Mouse (Mus musculus) forebrain, embryonic 14.5 days (tissue): ENCODE results near the gene Ccdc33. TPM values are rescaled to one million over a fixed set of nuclear protein-coding genes. Genes with fewer than 3 reads are reported as not detected.

Experiments
- ATAC-seq: fragments of 200-750 bp; cut with Nextera tagmentation; 2 replicates; pipeline ENCODE4 v1.8.0; 2017; ENCODE audit warnings: mild to moderate bottlenecking, moderate library complexity
- DNase-seq: peaks from one replicate; pipeline ENCODE4 v3.0.0-alpha.2; 2015; ENCODE audit warnings: low spot score
- H3K27ac ChIP-seq: fragments of 300-500 bp; sonication (generic); 2 replicates; pipeline ENCODE4 v1.5.1; 2014; ENCODE audit warnings: low read depth, mild to moderate bottlenecking, control low read depth, low read length, moderate library complexity
- H3K27me3 ChIP-seq: fragments of 300-500 bp; sonication (generic); replicated peaks from 2 replicates; pipeline ENCODE4 v1.6.1; 2014; ENCODE audit warnings: low read length, control low read depth, mixed read lengths; ENCODE audit not compliant: control insufficient read depth, insufficient read depth
- H3K36me3 ChIP-seq: fragments of 300-500 bp; sonication (generic); 2 replicates; pipeline ENCODE4 v1.6.1; 2014; ENCODE audit warnings: low read length, control low read depth; ENCODE audit not compliant: control insufficient read depth, insufficient read depth
- H3K4me1 ChIP-seq: fragments of 300-500 bp; sonication (generic); 2 replicates; pipeline ENCODE4 v1.6.1; 2014; ENCODE audit warnings: antibody characterized with exemption, low read length, control low read depth; ENCODE audit not compliant: control insufficient read depth, insufficient read depth
- H3K4me2 ChIP-seq: fragments of 300-500 bp; sonication (generic); 2 replicates; pipeline ENCODE4 v1.6.1; 2014; ENCODE audit warnings: mild to moderate bottlenecking, control low read depth, low read length
- H3K4me3 ChIP-seq: fragments of 300-500 bp; sonication (generic); 2 replicates; pipeline ENCODE4 v1.5.1; 2014; ENCODE audit warnings: low read depth, low read length, control low read depth
- H3K9ac ChIP-seq: fragments of 300-500 bp; sonication (generic); 2 replicates; pipeline ENCODE4 v1.6.1; 2014; ENCODE audit warnings: mild to moderate bottlenecking, low read length, control low read depth, moderate library complexity
- H3K9me3 ChIP-seq: fragments of 300-500 bp; sonication (generic); replicated peaks from 2 replicates; pipeline ENCODE4 v1.6.1; 2016; ENCODE audit warnings: low read length, control low read depth, mixed read lengths; ENCODE audit not compliant: control insufficient read depth
- WGBS: fragments of 180-500 bp; shearing (Covaris S2); extraction: QIAGEN DNeasy Blood & Tissue Kit; methylation state at CpG from one replicate; pipeline ENCODE4 v1.1.7; 2014; 5-methylcytosine and 5-hydroxymethylcytosine counted together
- polyA plus RNA-seq: library from polyadenylated mRNA; unstranded; fragments of >200 nt; fragmentation: Nextera tagmentation; extraction: Ambion mirVana; gene quantifications from 2 replicates; pipeline ENCODE4 v1.2.1, GENCODE M21; 2014

Ccdc33 gene
- polyA plus RNA-seq, 1 experiment from 2014 or later = 0.48 TPM

GRCm38 (mm10) chr9:57999676-58000075 is 118.9 kb downstream of the Ccdc33 start:
- Histone ChIP-seq H3K9ac (peak overlapping the region; percentile 17; the same call in 1 of the 2 replicates), H3K4me2 (no peak overlapping the region), H3K27me3 (peaks cover 3% of the 10 kb centered on the region; the same call in 1 of the 2 replicates), H3K4me1 (no peaks in the 10 kb centered on the region), H3K4me3 (no peak overlapping the region), H3K27ac (no peak overlapping the region), H3K9me3 (no peaks in the 10 kb centered on the region), H3K36me3 (no peaks in the 10 kb centered on the region)
- 54% methylated on average over 2 of the region's 2 CpGs for WGBS
- DNase-seq (no peak), ATAC-seq (no peak)

GRCm38 (mm10) chr9:57998685-57999084 is 119.9 kb downstream of the Ccdc33 start:
- 50% methylated on average over 2 of the region's 2 CpGs for WGBS
- DNase-seq (no peak), ATAC-seq (peak; percentile 33)
- H3K27ac ChIP-seq = no peak overlapping the region
- no peaks in the 10 kb centered on the region for H3K4me1 ChIP-seq
- no peak overlapping the region for H3K4me3 ChIP-seq
- peaks cover 3% of the 10 kb centered on the region; the same call in 1 of the 2 replicates for H3K27me3 ChIP-seq
- H3K36me3 ChIP-seq = no peaks in the 10 kb centered on the region
- no peaks in the 10 kb centered on the region for H3K9me3 ChIP-seq
- no peak overlapping the region for H3K4me2 ChIP-seq
- H3K9ac ChIP-seq = no peak overlapping the region

GRCm38 (mm10) chr9:57998032-57998659 is 120.5 kb downstream of the Ccdc33 start:
- Histone ChIP-seq H3K27me3 (peaks cover 3% of the 10 kb centered on the region; the same call in 1 of the 2 replicates), H3K4me3 (peak overlapping the region; percentile 23), H3K9me3 (no peaks in the 10 kb centered on the region), H3K9ac (peak overlapping the region; percentile 41), H3K4me1 (peaks cover 3% of the 10 kb centered on the region), H3K4me2 (peak overlapping the region; percentile 60), H3K27ac (no peak overlapping the region), H3K36me3 (no peaks in the 10 kb centered on the region)
- under 1% methylated on average over 20 of the region's 20 CpGs for WGBS
- ATAC-seq = peak; percentile 83
- DNase-seq = peak; percentile 85

GRCm38 (mm10) chr9:57997511-57998031 is 121.1 kb downstream of the Ccdc33 start:
- H3K27me3 ChIP-seq = peaks cover 3% of the 10 kb centered on the region; the same call in 1 of the 2 replicates
- H3K4me3 ChIP-seq = peak overlapping the region; percentile 23
- 17% methylated on average over 13 of the region's 13 CpGs for WGBS
- ATAC-seq (peak; percentile 14; the same call in 1 of the 2 replicates), DNase-seq (no peak)
- peaks cover 7% of the 10 kb centered on the region for H3K4me1 ChIP-seq
- H3K27ac ChIP-seq = no peak overlapping the region
- H3K4me2 ChIP-seq = peak overlapping the region; percentile 60
- no peaks in the 10 kb centered on the region for H3K36me3 ChIP-seq
- peak overlapping the region; percentile 41 for H3K9ac ChIP-seq
- H3K9me3 ChIP-seq = no peaks in the 10 kb centered on the region

GRCm38 (mm10) chr9:57995282-57995681 is 123.3 kb downstream of the Ccdc33 start:
- no peaks in the 10 kb centered on the region for H3K36me3 ChIP-seq
- 30% methylated on average over 4 of the region's 4 CpGs for WGBS
- H3K27ac ChIP-seq = no peak overlapping the region
- H3K4me2 ChIP-seq = no peak overlapping the region
- peaks cover 3% of the 10 kb centered on the region; the same call in 1 of the 2 replicates for H3K27me3 ChIP-seq
- ATAC-seq = no peak
- H3K9me3 ChIP-seq = no peaks in the 10 kb centered on the region
- H3K4me3 ChIP-seq = no peak overlapping the region
- no peak overlapping the region for H3K9ac ChIP-seq
- peaks cover 7% of the 10 kb centered on the region for H3K4me1 ChIP-seq
- DNase-seq = peak; percentile 77

DNA sequence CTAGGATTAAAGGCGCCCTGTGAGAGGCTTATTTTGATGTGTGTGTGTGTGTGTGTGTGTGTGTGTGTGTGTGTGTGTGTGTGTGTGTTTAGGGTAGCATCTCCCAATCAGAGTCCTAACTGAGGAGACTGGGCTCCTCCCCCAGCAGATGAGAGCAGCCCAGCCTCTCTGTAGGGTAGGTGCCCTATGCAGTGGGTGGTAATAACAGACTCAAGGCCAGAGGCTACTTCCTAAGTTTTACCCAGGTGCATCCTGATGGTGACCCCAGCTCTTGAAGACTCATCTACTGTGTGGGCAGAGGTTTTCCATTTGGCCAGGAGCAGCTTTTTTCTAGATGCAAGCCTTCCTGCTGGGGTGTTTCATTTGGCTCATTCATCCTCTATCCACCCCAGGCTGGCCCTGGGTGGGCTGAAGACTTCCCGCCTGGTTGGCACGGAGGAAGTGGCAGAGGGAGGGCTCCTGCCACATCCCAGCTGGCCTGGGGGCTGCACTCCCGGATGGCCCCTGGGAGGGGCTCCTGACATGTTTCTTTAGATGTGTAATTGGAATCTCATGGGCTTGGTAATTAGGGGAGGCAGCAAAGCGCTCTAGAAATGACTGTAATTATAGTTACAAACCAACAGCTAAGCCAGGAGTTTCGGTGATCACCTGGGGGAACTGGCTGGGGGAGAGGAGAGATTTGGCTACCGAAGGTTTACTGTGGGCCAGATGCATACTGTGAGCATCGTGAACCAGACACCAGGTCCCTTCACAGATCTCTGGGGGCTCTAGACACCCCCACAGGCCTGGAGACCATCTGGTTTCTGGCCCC is 125.6 kb downstream of the Ccdc33 start:
- Histone ChIP-seq H3K36me3 (no peaks in the 10 kb centered on the region), H3K27me3 (no peaks in the 10 kb centered on the region; the same call in 1 of the 2 replicates), H3K9ac (peak overlapping the region; percentile 29; the same call in 1 of the 2 replicates), H3K4me1 (peaks cover 7% of the 10 kb centered on the region), H3K27ac (no peak overlapping the region), H3K4me2 (no peak overlapping the region), H3K4me3 (no peak overlapping the region), H3K9me3 (no peaks in the 10 kb centered on the region)
- DNase-seq = peak; percentile 69
- ATAC-seq = no peak
- 28% methylated on average over 8 of the region's 8 CpGs for WGBS

DNA sequence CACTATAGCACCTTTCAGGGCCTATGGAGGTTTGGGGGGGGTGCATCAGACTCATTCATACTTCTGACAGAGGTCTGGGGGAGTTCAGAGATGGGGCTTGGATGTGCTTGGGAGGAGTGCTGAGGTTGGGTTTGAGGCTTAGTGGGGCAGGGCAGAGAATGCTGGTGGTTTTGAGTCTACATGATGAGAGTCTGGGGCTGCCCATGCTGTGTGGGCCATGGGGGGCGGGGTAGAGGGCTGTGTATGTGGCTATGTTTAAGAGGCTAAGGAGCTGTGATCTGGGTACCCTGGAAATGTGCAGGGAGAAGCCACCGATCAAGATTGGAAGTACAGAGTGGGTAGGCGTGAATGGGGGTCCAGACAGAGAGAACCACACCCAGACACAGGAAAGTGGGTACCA is 126.6 kb downstream of the Ccdc33 start:
- ATAC-seq = no peak

DNA sequence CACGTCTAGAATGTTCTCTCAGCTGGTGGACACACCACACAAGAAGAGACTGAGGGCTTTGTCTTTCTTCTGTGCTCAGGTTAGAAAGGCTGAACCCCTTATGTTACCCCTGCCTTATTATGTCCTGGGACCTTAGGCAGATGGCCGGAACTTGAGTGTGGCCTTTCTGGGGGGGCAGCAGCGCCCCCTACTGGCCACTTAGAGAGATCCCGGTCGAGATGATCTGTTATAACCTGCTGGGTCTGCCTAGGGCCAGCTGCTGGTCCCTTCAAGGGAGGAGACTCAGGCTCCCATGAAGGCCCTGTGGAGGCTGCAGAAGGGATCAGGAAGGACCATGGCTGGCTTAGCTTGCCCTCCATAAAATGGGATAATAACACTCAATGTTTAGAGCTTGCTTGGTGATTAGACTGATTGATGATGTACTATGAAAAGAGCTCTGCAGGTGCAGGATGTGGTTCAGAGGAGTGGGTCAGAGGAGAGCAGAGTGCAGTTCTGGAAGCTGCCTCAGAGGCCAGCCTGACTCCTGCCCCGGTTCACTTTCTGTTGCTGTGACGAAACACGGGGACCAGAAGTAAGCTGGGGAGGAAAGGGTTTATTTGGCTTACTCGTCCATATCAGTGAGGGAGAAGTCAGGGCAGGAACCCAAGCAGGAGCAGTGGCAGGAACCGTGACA is 128.0 kb downstream of the Ccdc33 start:
- H3K4me3 ChIP-seq = no peak overlapping the region
- WGBS = 40% methylated on average over 10 of the region's 10 CpGs
- DNase-seq (peak; percentile 50), ATAC-seq (0 out of 2 replicates have a peak, but pooled peaks have one; percentile 23)
- H3K4me1 ChIP-seq = peaks cover 7% of the 10 kb centered on the region
- H3K9me3 ChIP-seq = no peaks in the 10 kb centered on the region
- no peak overlapping the region for H3K4me2 ChIP-seq
- no peaks in the 10 kb centered on the region for H3K27me3 ChIP-seq
- no peak overlapping the region for H3K27ac ChIP-seq
- no peak overlapping the region for H3K9ac ChIP-seq
- H3K36me3 ChIP-seq = no peaks in the 10 kb centered on the region

More for the DNA sequence above, 126.6 kb downstream of the Ccdc33 start:
- peaks cover 7% of the 10 kb centered on the region for H3K4me1 ChIP-seq
- H3K27me3 ChIP-seq = no peaks in the 10 kb centered on the region; the same call in 1 of the 2 replicates
- no peak for DNase-seq
- 76% methylated on average over 3 of the region's 3 CpGs for WGBS
- no peaks in the 10 kb centered on the region for H3K9me3 ChIP-seq
- no peak overlapping the region for H3K9ac ChIP-seq
- H3K4me2 ChIP-seq = no peak overlapping the region
- no peaks in the 10 kb centered on the region for H3K36me3 ChIP-seq
- no peak overlapping the region for H3K4me3 ChIP-seq
- no peak overlapping the region for H3K27ac ChIP-seq
